Mouse (Mus musculus) cerebellum, adult 9-11 months (tissue): ENCODE data around the gene Melk.

ENCODE experiments used
- DNase-seq: peaks from one replicate; pipeline ENCODE4 v3.0.0; 2022

The Melk gene

DNA sequence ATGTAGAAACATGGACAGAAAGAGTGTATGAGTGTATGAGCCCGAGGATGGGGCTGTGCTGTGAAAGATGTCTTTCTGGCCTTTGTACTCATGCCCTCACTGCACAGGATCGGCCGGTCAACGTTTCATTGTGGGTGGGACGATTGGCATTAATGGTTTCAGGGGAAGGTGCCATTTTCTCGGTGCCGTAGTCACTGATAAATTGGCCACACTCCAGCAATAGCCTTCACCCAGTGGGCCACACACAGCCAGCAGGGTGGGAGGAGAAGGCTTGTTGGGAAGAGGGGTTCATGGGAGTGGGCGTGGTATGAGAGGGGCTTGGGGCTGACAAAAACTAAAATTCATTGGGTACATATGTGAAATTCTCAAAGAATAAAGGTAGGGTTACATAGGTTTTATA is 34.3 kb downstream of the Melk start:
- DNase-seq, result no peak

DNA sequence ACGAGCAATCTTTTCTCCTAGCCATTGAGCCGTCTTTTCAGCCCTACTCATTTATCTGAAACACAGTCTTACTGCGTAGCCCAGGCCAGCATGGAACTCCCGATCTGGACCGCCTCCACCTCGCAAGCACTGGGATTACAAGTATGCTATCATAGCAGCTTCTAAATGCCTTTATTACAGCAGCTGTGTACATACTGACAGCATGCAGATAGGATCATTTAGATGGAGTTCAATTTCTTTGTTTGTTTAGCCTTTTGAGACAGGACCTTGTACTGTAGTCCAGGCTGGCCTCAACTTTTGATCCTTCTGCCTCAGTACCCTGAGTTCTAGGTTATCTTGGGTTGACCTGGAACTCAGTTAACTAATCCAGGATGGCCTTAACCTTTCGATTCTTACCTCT is 61.0 kb downstream of the Melk start:
- DNase-seq, result no peak

DNA sequence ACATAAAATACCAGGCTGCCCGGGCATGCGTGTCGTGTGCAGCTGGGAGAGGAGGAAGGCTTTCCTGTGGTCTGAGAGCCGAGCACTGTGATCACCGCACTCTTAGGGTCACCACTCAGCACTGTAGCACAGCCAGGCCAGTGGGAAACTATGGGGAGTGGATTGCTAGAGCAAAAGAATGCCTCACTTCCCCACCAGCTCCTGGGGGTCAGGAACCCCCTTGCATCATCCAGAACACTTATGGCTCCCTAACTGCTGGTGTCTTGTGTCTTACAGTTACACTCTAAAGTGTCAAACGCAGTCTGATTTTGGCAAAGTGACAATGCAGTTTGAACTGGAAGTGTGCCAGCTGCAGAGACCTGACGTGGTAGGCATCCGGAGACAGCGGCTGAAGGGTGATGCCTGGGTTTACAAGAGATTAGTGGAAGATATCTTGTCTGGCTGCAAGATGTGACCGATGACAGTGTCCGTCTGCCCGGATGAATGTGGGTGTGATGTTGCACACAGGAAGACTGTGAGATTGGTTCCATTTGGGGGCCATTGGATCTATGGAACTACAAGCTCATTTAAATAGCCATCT is 62.8 kb downstream of the Melk start:
- no peak for DNase-seq

DNA sequence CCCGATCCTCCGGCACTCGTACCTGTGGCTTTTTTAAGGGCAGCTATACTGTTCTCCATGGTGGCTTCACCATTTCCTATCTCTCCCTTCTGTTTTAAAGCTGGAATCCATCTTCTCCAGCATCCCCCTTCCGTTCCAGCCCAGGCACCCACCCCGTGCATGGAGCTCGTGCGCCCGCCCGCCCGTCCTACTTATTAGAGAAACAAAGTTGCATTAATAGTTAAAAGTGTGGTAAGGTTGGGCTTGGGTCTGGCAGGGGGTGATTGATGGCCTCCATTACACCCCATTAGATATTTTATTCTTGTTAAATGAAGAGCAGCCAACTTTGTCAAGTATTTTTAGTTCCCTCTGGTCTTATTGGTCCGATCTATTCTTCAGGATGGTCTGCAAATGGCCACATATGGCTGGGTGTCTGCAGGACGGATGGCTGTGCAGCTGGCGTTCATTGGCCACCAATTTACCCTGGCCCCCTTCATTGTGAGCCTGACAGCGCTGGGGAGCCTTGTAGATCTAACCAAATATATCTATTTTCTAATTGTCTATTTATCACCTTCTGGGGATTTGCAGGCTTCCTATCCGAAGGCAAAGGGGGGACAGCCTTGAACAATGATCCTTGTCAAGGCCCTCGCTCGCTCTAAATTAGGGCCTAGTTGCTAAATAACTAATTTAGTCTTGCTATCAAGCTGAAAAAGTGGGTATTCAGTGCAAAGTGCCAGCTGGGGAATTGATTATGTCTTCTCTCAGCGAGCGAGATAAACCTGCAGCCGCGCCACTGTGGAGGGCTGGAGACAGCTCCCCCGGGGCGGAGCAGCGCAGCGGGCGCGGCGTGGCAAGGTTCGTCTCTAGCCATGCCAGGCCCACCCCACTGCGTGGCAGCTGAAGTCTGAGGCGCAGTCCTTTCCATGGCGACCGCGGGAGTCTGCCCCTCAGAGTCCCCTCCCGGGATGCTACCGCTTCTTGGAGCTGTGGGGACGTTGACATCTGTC is 91.8 kb downstream of the Melk start:
- no peak for DNase-seq

DNA sequence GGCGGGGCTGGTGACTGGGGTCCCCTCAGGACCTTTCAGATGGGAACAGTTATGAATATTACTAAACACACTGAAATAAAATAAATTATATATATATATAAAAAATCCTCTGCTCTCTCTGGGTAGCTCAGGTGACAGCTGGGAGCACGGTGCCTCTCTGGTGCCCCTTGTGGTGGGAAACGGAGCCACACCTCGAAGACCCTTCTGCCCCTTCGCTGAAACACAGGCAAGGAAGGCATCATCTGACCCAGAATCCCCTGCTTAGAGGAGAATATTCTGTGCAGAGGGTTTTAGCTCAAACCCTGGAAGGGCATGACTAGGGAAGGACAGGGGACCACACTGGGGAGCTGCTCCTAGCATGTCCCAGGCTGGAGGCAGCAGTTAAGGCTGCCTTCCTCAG is 101.9 kb downstream of the Melk start:
- DNase-seq, result no peak

DNA sequence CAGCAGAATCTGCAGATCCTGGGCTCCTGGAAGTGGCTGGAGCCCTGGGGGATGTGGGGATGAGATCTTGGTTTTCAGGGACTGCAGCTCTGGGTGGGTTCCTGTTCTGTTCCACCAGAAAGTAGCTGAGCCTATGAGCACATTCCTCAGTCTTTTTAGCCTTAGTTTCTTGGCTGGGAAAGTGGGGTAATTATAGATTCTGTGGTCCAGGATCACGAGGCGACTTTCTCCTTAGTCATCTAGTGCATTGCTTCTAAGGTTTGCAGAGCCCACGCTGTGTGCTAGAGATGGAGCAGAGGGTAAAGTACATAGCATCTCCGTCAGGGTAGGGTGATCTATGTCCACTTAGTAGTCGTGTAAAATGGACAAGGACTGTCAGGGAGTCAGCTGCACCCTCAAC is 103.8 kb downstream of the Melk start:
- no peak for DNase-seq
